ENCODE assay signal across 25 mouse cellular contexts in genomic region chr19:22338927-22339326, GRCm38 (mm10).
A peak's percentile ranks its signal among the peaks of the same experiment; 100 is the strongest.
DNase-seq lines count a peak whose midpoint lies in the region; ATAC-seq and TF ChIP-seq lines count a peak whose summit lies in the region.
"Had no signal": no experiment of that assay in that cellular context is flagged by ENCODE, and none has a peak within 500 bp of the region (broad histone marks: within the 10 kb centered on the region; RNA-seq: fewer than 3 reads in every experiment).

No protein-coding gene starts in this region.

- H3K36me3 ChIP-seq in forebrain, postnatal 0 days (ENCODE audit: insufficient read depth), result no peaks in the 10 kb centered on the region
- no peaks in the 10 kb centered on the region for H3K36me3 ChIP-seq in forebrain, embryonic 16.5 days (ENCODE audit: control insufficient read depth, insufficient read depth)
- H3K36me3 ChIP-seq in lung, embryonic 14.5 days (ENCODE audit: insufficient read depth), result no peaks in the 10 kb centered on the region
- H3K36me3 ChIP-seq in lung, embryonic 16.5 days (ENCODE audit: control insufficient read depth, insufficient read depth, low read length), result no peaks in the 10 kb centered on the region
- H3K36me3 ChIP-seq: embryonic facial prominence, embryonic 10.5 days; embryonic facial prominence, embryonic 12.5 days; G1E had no signal

- H3K27me3 ChIP-seq in forebrain, postnatal 0 days (ENCODE audit: insufficient read depth, low read length), result no peaks in the 10 kb centered on the region
- no peaks in the 10 kb centered on the region for H3K27me3 ChIP-seq in forebrain, embryonic 16.5 days (replicated peaks; ENCODE audit: control insufficient read depth, insufficient read depth, low read length)
- no peaks in the 10 kb centered on the region for H3K27me3 ChIP-seq in lung, embryonic 14.5 days (ENCODE audit: insufficient read depth, low read length)
- H3K27me3 ChIP-seq in lung, embryonic 16.5 days (ENCODE audit: control insufficient read depth, insufficient read depth, low read depth, low read length), result no peaks in the 10 kb centered on the region
- H3K27me3 ChIP-seq: CH12.LX; embryonic facial prominence, embryonic 12.5 days; forebrain, embryonic 13.5 days had no signal

- H3K4me3 ChIP-seq in forebrain, postnatal 0 days (ENCODE audit: low read depth, low read length), result no peak overlapping the region
- no peak overlapping the region for H3K4me3 ChIP-seq in forebrain, embryonic 16.5 days (replicated peaks; ENCODE audit: low read length)
- no peak overlapping the region for H3K4me3 ChIP-seq in lung, embryonic 14.5 days (ENCODE audit: low read depth, low read length)
- H3K4me3 ChIP-seq in lung, embryonic 16.5 days (ENCODE audit: low read length), result no peak overlapping the region
- no peak overlapping the region for H3K4me3 ChIP-seq in lung, adult 2 months (replicated peaks; ENCODE audit: extremely low read depth, low read depth, low read length)
- H3K4me3 ChIP-seq: embryonic facial prominence, embryonic 10.5 days; embryonic facial prominence, embryonic 12.5 days; forebrain, embryonic 13.5 days had no signal

- no peak for ATAC-seq in forebrain, postnatal 0 days
- no peak for ATAC-seq in forebrain, embryonic 16.5 days
- no peak for ATAC-seq in lung, embryonic 14.5 days (ENCODE audit: insufficient read depth)
- peak; percentile 79 for ATAC-seq in lung, embryonic 16.5 days (ENCODE audit: low read depth)
- ATAC-seq: activated CD4-positive, CD25-positive, alpha-beta regulatory T cell, adult 4 months; CD4-positive, CD25-positive, alpha-beta regulatory T cell, adult 4 months; forebrain, embryonic 13.5 days; Patski had no signal

- no peaks in the 10 kb centered on the region for H3K9me3 ChIP-seq in forebrain, postnatal 0 days (ENCODE audit: low read length)
- no peaks in the 10 kb centered on the region for H3K9me3 ChIP-seq in forebrain, embryonic 16.5 days (ENCODE audit: control insufficient read depth, low read length)
- H3K9me3 ChIP-seq in lung, embryonic 14.5 days (ENCODE audit: low read depth, low read length), result no peaks in the 10 kb centered on the region
- H3K9me3 ChIP-seq in lung, embryonic 16.5 days (ENCODE audit: control insufficient read depth, low read length), result no peaks in the 10 kb centered on the region
- H3K9me3 ChIP-seq: embryonic facial prominence, embryonic 10.5 days; embryonic facial prominence, embryonic 12.5 days; forebrain, embryonic 13.5 days; G1E had no signal

- no peak for TF ChIP-seq CTCF in forebrain, postnatal 0 days (IDR thresholded peaks at IDR 0.05; ENCODE audit: low read depth)
- TF ChIP-seq CTCF in lung, embryonic 14.5 days (IDR thresholded peaks at IDR 0.05; ENCODE audit: low read depth), result no peak
- no peak for TF ChIP-seq CTCF in lung, adult 2 months (IDR thresholded peaks at IDR 0.05; ENCODE audit: insufficient read depth, low read length)

- 53% methylated on average over 8 of the region's 8 CpGs for WGBS in forebrain, postnatal 0 days
- WGBS in forebrain, embryonic 16.5 days, result 65% methylated on average over 8 of the region's 8 CpGs
- 64% methylated on average over 8 of the region's 8 CpGs for WGBS in lung, embryonic 14.5 days
- WGBS in lung, embryonic 16.5 days, result 52% methylated on average over 8 of the region's 8 CpGs
- 67% methylated on average over 8 of the region's 8 CpGs for WGBS in lung, adult 2 months

- H3K9ac ChIP-seq in forebrain, postnatal 0 days, result no peak overlapping the region
- no peak overlapping the region for H3K9ac ChIP-seq in forebrain, embryonic 16.5 days (replicated peaks; ENCODE audit: low read depth, low read length)
- H3K9ac ChIP-seq in lung, embryonic 14.5 days, result no peak overlapping the region
- H3K9ac ChIP-seq in lung, embryonic 16.5 days (ENCODE audit: low read length), result no peak overlapping the region
- H3K9ac ChIP-seq: embryonic facial prominence, embryonic 12.5 days; forebrain, embryonic 13.5 days had no signal

- 0 out of 2 replicates have a peak, but pooled peaks cover 6% of the 10 kb centered on the region for H3K4me1 ChIP-seq in forebrain, postnatal 0 days (ENCODE audit: insufficient read depth)
- no peaks in the 10 kb centered on the region for H3K4me1 ChIP-seq in forebrain, embryonic 16.5 days (replicated peaks; ENCODE audit: control insufficient read depth, insufficient read depth, low read length)
- H3K4me1 ChIP-seq in lung, embryonic 14.5 days (ENCODE audit: insufficient read depth), result no peaks in the 10 kb centered on the region
- H3K4me1 ChIP-seq in lung, embryonic 16.5 days (replicated peaks; ENCODE audit: control insufficient read depth, insufficient read depth, low read length), result no peaks in the 10 kb centered on the region; the same call in 1 of the 2 replicates
- peaks cover 3% of the 10 kb centered on the region for H3K4me1 ChIP-seq in lung, adult 2 months (ENCODE audit: control insufficient read depth, insufficient read depth, low read length)
- H3K4me1 ChIP-seq: embryonic facial prominence, embryonic 10.5 days; embryonic facial prominence, embryonic 12.5 days; forebrain, embryonic 13.5 days had no signal

- no peak for TF ChIP-seq POLR2A in lung, adult 2 months (IDR thresholded peaks at IDR 0.05; ENCODE audit: borderline replicate concordance, extremely low read depth, low read depth, low read length)

- peak; percentile 25 for DNase-seq in forebrain, postnatal 0 days
- peak; percentile 34 for DNase-seq in lung, embryonic 14.5 days
- DNase-seq in lung, postnatal 14 days, result no peak
- no peak for DNase-seq in lung, adult 2 months
- peak; percentile 1 for DNase-seq in lung, postnatal 25 days (ENCODE audit: low spot score)
- DNase-seq in left cerebral cortex, postnatal 36 days (ENCODE audit: low spot score in 2 of 2), result no peak
- DNase-seq: adrenal gland, adult 8-10 months; adrenal gland, postnatal 14 days; adrenal gland, postnatal 36 days; B cell, adult 2 months; cerebellum, adult 11-12 months; cerebellum, adult 2 months; cerebellum, adult 9-10 months; cerebellum, postnatal 10 days; cerebellum, postnatal 25 days had no signal

- intact Hi-C loops in left cerebral cortex, postnatal 36 days (cut with DNase I), result loop anchor here (5.0 kb wide), 1 partner anchor 213 kb away; no protein-coding TSS in a partner anchor

- H3K4me2 ChIP-seq in forebrain, postnatal 0 days (ENCODE audit: low read depth), result no peak overlapping the region
- H3K4me2 ChIP-seq in forebrain, embryonic 16.5 days (ENCODE audit: low read length), result no peak overlapping the region
- H3K4me2 ChIP-seq in lung, embryonic 14.5 days, result no peak overlapping the region
- no peak overlapping the region for H3K4me2 ChIP-seq in lung, embryonic 16.5 days (ENCODE audit: low read depth, low read length)
- H3K4me2 ChIP-seq: embryonic facial prominence, embryonic 12.5 days; forebrain, embryonic 13.5 days had no signal

- no peak overlapping the region for H3K27ac ChIP-seq in forebrain, postnatal 0 days (ENCODE audit: low read depth, low read length)
- no peak overlapping the region for H3K27ac ChIP-seq in forebrain, embryonic 16.5 days (ENCODE audit: low read length)
- H3K27ac ChIP-seq in lung, embryonic 14.5 days (ENCODE audit: low read depth), result no peak overlapping the region
- H3K27ac ChIP-seq in lung, embryonic 16.5 days (ENCODE audit: low read length), result no peak overlapping the region
- H3K27ac ChIP-seq: embryonic facial prominence, embryonic 10.5 days; embryonic facial prominence, embryonic 12.5 days; forebrain, embryonic 13.5 days had no signal

Comparison
In these comparisons a context has a peak if more than half of its experiments do, and no peak if none do; other contexts are left out.
1. DNase-seq: peak in forebrain, postnatal 0 days (single experiment), lung, embryonic 14.5 days (single experiment) and lung, postnatal 25 days (single experiment); none in lung, postnatal 14 days (single experiment), lung, adult 2 months (single experiment) and left cerebral cortex, postnatal 36 days (0 of 2).